Mouse (Mus musculus) hindbrain, postnatal 0 days (tissue): Measurements from ENCODE around the gene Cog3. TPM values are rescaled to one million over a fixed set of nuclear protein-coding genes. Genes with fewer than 3 reads are reported as not detected.

Source experiments
- ATAC-seq: fragments of 200-750 bp; cut with Nextera tagmentation; 2 replicates; pipeline ENCODE4 v1.8.0; 2017; ENCODE audit warnings: mild to moderate bottlenecking, moderate TSS enrichment, moderate library complexity
- DNase-seq: peaks from one replicate; pipeline ENCODE4 v3.0.0-alpha.2; 2015; ENCODE audit warnings: low spot score
- H3K27ac ChIP-seq: fragments of 300-500 bp; sonication (generic); 2 replicates; pipeline ENCODE4 v1.5.1; 2014; ENCODE audit warnings: mild to moderate bottlenecking
- H3K27me3 ChIP-seq: fragments of 300-500 bp; sonication (generic); 2 replicates; pipeline ENCODE4 v1.6.1; 2014; ENCODE audit warnings: low read length, mixed read lengths; ENCODE audit not compliant: insufficient read depth
- H3K36me3 ChIP-seq: fragments of 300-500 bp; sonication (generic); 2 replicates; pipeline ENCODE4 v1.6.1; 2014; ENCODE audit warnings: low read length, mixed read lengths; ENCODE audit not compliant: insufficient read depth
- H3K4me1 ChIP-seq: fragments of 300-500 bp; sonication (generic); 2 replicates; pipeline ENCODE4 v1.6.1; 2014; ENCODE audit warnings: antibody characterized with exemption, low read length, mixed read lengths; ENCODE audit not compliant: insufficient read depth
- H3K4me2 ChIP-seq: fragments of 300-500 bp; sonication (generic); 2 replicates; pipeline ENCODE4 v1.6.1; 2014; ENCODE audit warnings: low read depth, mild to moderate bottlenecking, low read length, moderate library complexity, mixed read lengths
- H3K4me3 ChIP-seq: fragments of 300-500 bp; sonication (generic); 2 replicates; pipeline ENCODE4 v1.5.1; 2014; ENCODE audit warnings: low read length
- H3K9ac ChIP-seq: fragments of 300-500 bp; sonication (generic); replicated peaks from 2 replicates; pipeline ENCODE4 v1.6.1; 2014; ENCODE audit warnings: mild to moderate bottlenecking, low read length, moderate library complexity, mixed read lengths
- H3K9me3 ChIP-seq: fragments of 300-500 bp; sonication (generic); 2 replicates; pipeline ENCODE4 v1.6.1; 2016; ENCODE audit warnings: low read length, mixed read lengths
- CTCF ChIP-seq: IDR thresholded peaks from 2 replicates; pipeline ENCODE4 v1.5.1; 2016; ENCODE audit warnings: antibody characterized with exemption, control low read depth, low read depth
- WGBS: fragments of 180-500 bp; shearing (Covaris S2); extraction: QIAGEN DNeasy Blood & Tissue Kit; methylation state at CpG from one replicate; pipeline ENCODE4 v1.1.7; 2014; 5-methylcytosine and 5-hydroxymethylcytosine counted together
- polyA plus RNA-seq: library from polyadenylated mRNA; unstranded; fragments of >200 nt; fragmentation: Nextera tagmentation; extraction: Ambion mirVana; gene quantifications from 2 replicates; pipeline ENCODE4 v1.2.1, GENCODE M21; 2015
- total RNA-seq: library from RNA; depleted of rRNA; stranded (reverse); fragments of >200 nt; gene quantifications from 2 replicates; pipeline ENCODE4 v1.2.3, GENCODE M21; 2014; rRNA removed

Gene Cog3
- total and polyA plus RNA-seq, 2 experiments from 2014 or later, result 12.0 to 21.2 TPM

GRCm38 (mm10) chr14:75669085-75669645 is 85.2 kb downstream of the Cog3 start:
- TF ChIP-seq CTCF, result no peak; the same call in 1 of the 2 replicates
- no peaks in the 10 kb centered on the region for H3K36me3 ChIP-seq
- no peaks in the 10 kb centered on the region for H3K27me3 ChIP-seq
- no peak overlapping the region for H3K4me3 ChIP-seq
- no peak overlapping the region for H3K27ac ChIP-seq
- ATAC-seq (no peak), DNase-seq (no peak)
- no peaks in the 10 kb centered on the region for H3K4me1 ChIP-seq
- H3K9me3 ChIP-seq, result no peaks in the 10 kb centered on the region
- H3K9ac ChIP-seq, result no peak overlapping the region
- H3K4me2 ChIP-seq, result no peak overlapping the region
- WGBS, result 63% methylated on average over 1 of the region's 1 CpGs

GRCm38 (mm10) chr14:75665430-75666180 is 88.7 kb downstream of the Cog3 start:
- Histone ChIP-seq H3K9ac (no peak overlapping the region), H3K4me1 (peaks cover 7% of the 10 kb centered on the region; the same call in 1 of the 2 replicates), H3K27ac (no peak overlapping the region), H3K9me3 (no peaks in the 10 kb centered on the region), H3K36me3 (no peaks in the 10 kb centered on the region), H3K4me2 (no peak overlapping the region), H3K4me3 (no peak overlapping the region), H3K27me3 (no peaks in the 10 kb centered on the region)
- DNase-seq (no peak), ATAC-seq (no peak)
- 73% methylated on average over 2 of the region's 2 CpGs for WGBS
- no peak for TF ChIP-seq CTCF

- H3K27me3 ChIP-seq, result no peaks in the 10 kb centered on the region
- H3K4me1 ChIP-seq, result peaks cover 7% of the 10 kb centered on the region; the same call in 1 of the 2 replicates
- H3K9me3 ChIP-seq, result no peaks in the 10 kb centered on the region
- H3K36me3 ChIP-seq, result no peaks in the 10 kb centered on the region
- H3K4me2 ChIP-seq, result no peak overlapping the region
- WGBS, result 26% methylated on average over 8 of the region's 8 CpGs
- H3K4me3 ChIP-seq, result no peak overlapping the region
- DNase-seq (no peak), ATAC-seq (no peak)
- TF ChIP-seq CTCF, result no peak
- H3K9ac ChIP-seq, result no peak overlapping the region
- H3K27ac ChIP-seq, result no peak overlapping the region
Observed at GRCm38 (mm10) chr14:75661548-75661947, 92.8 kb downstream of the Cog3 start.

GRCm38 (mm10) chr14:75660936-75661335 is 93.4 kb downstream of the Cog3 start:
- Histone ChIP-seq H3K36me3 (no peaks in the 10 kb centered on the region), H3K4me3 (no peak overlapping the region), H3K9ac (no peak overlapping the region), H3K4me2 (no peak overlapping the region), H3K27ac (no peak overlapping the region), H3K9me3 (no peaks in the 10 kb centered on the region), H3K4me1 (peaks cover 7% of the 10 kb centered on the region; the same call in 1 of the 2 replicates), H3K27me3 (no peaks in the 10 kb centered on the region)
- 45% methylated on average over 6 of the region's 6 CpGs for WGBS
- TF ChIP-seq CTCF, result no peak
- DNase-seq, result peak; percentile 42
- no peak for ATAC-seq

Other genes starting within 250 kb of the Cog3 start
- gene Spert, start 161.4 kb downstream of the Cog3 start, total RNA-seq, result not detected in 2 replicates
- not detected in 2 replicates for gene Spert, start 161.4 kb downstream of the Cog3 start, polyA plus RNA-seq
- gene Erich6b, start 112.3 kb downstream of the Cog3 start, total RNA-seq, result not detected in 2 replicates
- gene Erich6b, start 112.3 kb downstream of the Cog3 start, polyA plus RNA-seq, result not detected in 2 replicates
- gene Slc25a30, start 32.5 kb upstream of the Cog3 start, total RNA-seq, result 17.4 and 27.2 TPM in 2 replicates
- 4.8 and 6.0 TPM in 2 replicates for gene Slc25a30, start 32.5 kb upstream of the Cog3 start, polyA plus RNA-seq
- gene Tpt1, start 90.6 kb upstream of the Cog3 start, total RNA-seq, result 377 and 433 TPM in 2 replicates
- 731 and 750 TPM in 2 replicates for gene Tpt1, start 90.6 kb upstream of the Cog3 start, polyA plus RNA-seq
- gene Kctd4, start 200.5 kb upstream of the Cog3 start, total RNA-seq, result 3.8 and 5.0 TPM in 2 replicates
- gene Kctd4, start 200.5 kb upstream of the Cog3 start, polyA plus RNA-seq, result 6.0 and 7.0 TPM in 2 replicates